In the genomic region with DNA sequence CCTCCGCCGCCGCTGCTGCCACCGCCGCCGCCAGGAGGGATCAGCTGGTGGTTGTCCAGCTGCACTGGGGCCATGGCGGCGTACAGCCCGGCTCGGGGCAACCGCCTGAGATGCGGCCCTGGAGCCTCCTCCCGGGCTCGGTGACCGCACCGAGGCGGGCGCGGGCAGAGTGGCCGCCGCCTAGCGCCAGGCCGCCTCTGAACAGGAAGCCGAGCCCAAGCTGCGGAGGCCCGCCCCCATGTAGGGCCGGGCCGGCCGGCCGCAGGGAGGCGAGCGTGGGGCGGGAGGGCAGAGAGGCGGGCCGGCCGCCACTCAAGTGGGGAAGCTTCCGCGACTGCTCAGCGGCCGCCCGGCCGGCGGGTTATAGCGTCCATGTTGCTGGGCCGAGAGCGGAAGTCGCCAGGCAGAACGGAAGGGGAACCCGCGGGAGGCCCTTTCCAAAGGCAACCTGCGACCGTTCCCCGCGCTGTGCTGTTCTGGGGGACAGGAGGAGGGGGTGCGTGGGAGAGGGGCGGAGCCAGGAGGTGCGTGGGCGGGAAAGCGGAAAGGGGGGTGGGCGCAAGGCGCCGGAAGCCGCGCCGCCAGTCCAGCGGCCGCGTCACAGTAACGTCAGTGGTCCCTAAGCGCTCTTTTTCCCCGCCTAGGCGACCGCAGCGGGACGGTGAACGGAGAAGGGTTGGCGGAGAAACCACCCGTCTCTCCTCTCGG, we compare ENCODE assay signal across 8 mouse cellular contexts. TPM values are rescaled to one million over a fixed set of nuclear protein-coding genes. Genes with fewer than 3 reads are reported as not detected.
DNase-seq lines count a peak whose midpoint lies in the region; ATAC-seq lines count a peak whose summit lies in the region.

Gene Med14, minus strand, starts transcription at position 448 of the 708 bp plus-strand sequence.

- WGBS in intestine, embryonic 16.5 days: 11% methylated on average over 42 of the region's 79 CpGs
- 6% methylated on average over 63 of the region's 79 CpGs for WGBS in midbrain, embryonic 10.5 days

- H3K36me3 ChIP-seq in intestine, embryonic 16.5 days (ENCODE audit: control insufficient read depth, insufficient read depth, low read length): no peaks in the 10 kb centered on the region
- H3K36me3 ChIP-seq in midbrain, embryonic 10.5 days: no peaks in the 10 kb centered on the region

- H3K9me3 ChIP-seq in intestine, embryonic 16.5 days (ENCODE audit: control insufficient read depth, low read length): no peaks in the 10 kb centered on the region
- H3K9me3 ChIP-seq in midbrain, embryonic 10.5 days (replicated peaks): no peaks in the 10 kb centered on the region; the same call in 1 of the 2 replicates

- H3K27ac ChIP-seq in intestine, embryonic 16.5 days (ENCODE audit: low read length): peak within 1 kb of the TSS; percentile 94
- H3K27ac ChIP-seq in midbrain, embryonic 10.5 days (replicated peaks): peak within 1 kb of the TSS; percentile 94

- peak within 1 kb of the TSS; percentile 64 for H3K4me3 ChIP-seq in intestine, embryonic 16.5 days (ENCODE audit: low read length)
- H3K4me3 ChIP-seq in midbrain, embryonic 10.5 days: peak within 1 kb of the TSS; percentile 71

- H3K27me3 ChIP-seq in intestine, embryonic 16.5 days (replicated peaks; ENCODE audit: control insufficient read depth, insufficient read depth, low read length): peaks cover 6% of the 10 kb centered on the region; the same call in 1 of the 2 replicates
- H3K27me3 ChIP-seq in midbrain, embryonic 10.5 days (ENCODE audit: low read depth, poor library complexity, severe bottlenecking): peaks cover 16% of the 10 kb centered on the region

- peak; percentile 98 for ATAC-seq in intestine, embryonic 16.5 days

- DNase-seq in adrenal gland, postnatal 10 days: peak; percentile 90
- DNase-seq in embryo, embryonic 9.5 days (ENCODE audit: extremely low spot score): peak; percentile 85
- DNase-seq in gastrocnemius, postnatal 4 days (ENCODE audit: low spot score in 2 of 2): peak; percentile 70 to 81
- peak; percentile 85 to 86 for DNase-seq in left cerebral cortex, postnatal 36 days (ENCODE audit: low spot score in 2 of 2)
- DNase-seq in midbrain, embryonic 10.5 days (ENCODE audit: low spot score): peak; percentile 89
- DNase-seq in right cerebral cortex, postnatal 36 days (ENCODE audit: low spot score in 2 of 2): peak; percentile 72 to 75
- peak; percentile 83 for DNase-seq in urinary bladder, postnatal 4 days (ENCODE audit: low spot score in 2 of 2)

- H3K9ac ChIP-seq in intestine, embryonic 16.5 days (ENCODE audit: low read depth, low read length): peak within 1 kb of the TSS; percentile 80

- H3K4me2 ChIP-seq in intestine, embryonic 16.5 days (ENCODE audit: low read depth, low read length): peak within 1 kb of the TSS; percentile 49

- no peaks in the 10 kb centered on the region for H3K4me1 ChIP-seq in intestine, embryonic 16.5 days (ENCODE audit: control insufficient read depth, insufficient read depth, low read length)
- peaks cover 19% of the 10 kb centered on the region for H3K4me1 ChIP-seq in midbrain, embryonic 10.5 days

- intact Hi-C loops in left cerebral cortex, postnatal 36 days (cut with DNase I): loop anchor here (2.0 to 5.0 kb wide), 2 partner anchors 79 to 311 kb away; partner anchors contain the start of gene Usp9x

RNA-seq across cellular contexts. Expression of gene Med14, which starts in this region (rescaled TPM):
- total RNA-seq in adrenal gland, postnatal 10 days (2021): 10 to 100 TPM; 22.4 to 29.0 TPM
- total RNA-seq in gastrocnemius, postnatal 4 days (2021): 10 to 100 TPM; 34.6 to 37.7 TPM
- polyA plus RNA-seq in intestine, embryonic 16.5 days (2015; fragmentation: Nextera tagmentation; extraction: Ambion mirVana): 6.9 and 8.1 TPM in 2 replicates
- total RNA-seq in left cerebral cortex, postnatal 36 days (2021): 10 to 100 TPM; 73.2 to 74.7 TPM
- polyA plus RNA-seq in midbrain, embryonic 10.5 days (2016; fragmentation: Nextera tagmentation; extraction: Ambion mirVana): 10.6 and 12.4 TPM in 2 replicates

Comparison
In these comparisons a context has a peak if more than half of its experiments do, and no peak if none do; other contexts are left out.
1. Peak in every context shown above with its lines: DNase-seq, ATAC-seq, H3K4me3 ChIP-seq and H3K27ac ChIP-seq.